ENCODE assay signal across 22 mouse cellular contexts in the genomic region with DNA sequence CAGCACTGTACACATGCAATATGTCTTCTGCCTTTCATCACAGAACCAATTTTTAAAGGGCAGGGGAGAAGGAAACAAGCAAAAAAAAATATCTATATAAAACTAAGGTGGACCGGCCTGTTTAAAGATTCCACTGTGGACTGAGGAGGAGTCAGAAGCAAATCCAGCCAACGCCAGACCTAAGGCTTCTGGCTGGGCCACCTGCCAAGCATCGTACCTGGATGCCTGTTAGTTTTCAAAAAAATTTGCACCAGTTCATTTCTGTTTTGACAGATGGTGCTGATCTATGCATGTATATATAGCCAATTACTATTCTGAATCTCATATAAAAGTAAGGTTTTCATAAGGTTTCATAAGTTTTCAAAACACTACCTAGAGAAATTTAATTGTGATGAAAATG. TPM values are rescaled to one million over a fixed set of nuclear protein-coding genes. Genes with fewer than 3 reads are reported as not detected.
DNase-seq lines count a peak whose midpoint lies in the region; ATAC-seq and TF ChIP-seq lines count a peak whose summit lies in the region.
"Had no signal": no experiment of that assay in that cellular context is flagged by ENCODE, and none has a peak within 500 bp of the region (broad histone marks: within the 10 kb centered on the region; RNA-seq: fewer than 3 reads in every experiment).

No protein-coding gene starts in this region.

- peak; percentile 24 for DNase-seq in cerebellum, adult 11 months
- DNase-seq in cerebellum, adult 2 months = peak; percentile 53 to 64
- DNase-seq in cerebellum, postnatal 10 days = peak; percentile 7 to 18
- DNase-seq in gastrocnemius, adult 8-10 months (ENCODE audit: low spot score in 2 of 2) = no peak
- no peak for DNase-seq in liver, postnatal 0 days
- DNase-seq: adrenal gland, adult 2 months; adrenal gland, postnatal 25 days; embryo, embryonic 11 days; gastrocnemius, adult 2 months; gastrocnemius, postnatal 36 days; heart, adult 11 months; heart, postnatal 4 days had no signal

- TF ChIP-seq CTCF in cerebellum, adult 2 months (IDR thresholded peaks at IDR 0.05; ENCODE audit: borderline replicate concordance, insufficient read depth, low read depth, low read length) = no peak
- TF ChIP-seq CTCF in liver, postnatal 0 days (IDR thresholded peaks at IDR 0.05; ENCODE audit: low read depth) = no peak

- H3K9me3 ChIP-seq in liver, postnatal 0 days (ENCODE audit: low read length) = no peaks in the 10 kb centered on the region
- H3K9me3 ChIP-seq: embryonic facial prominence, embryonic 15.5 days; forebrain, embryonic 10.5 days; heart, embryonic 13.5 days; hindbrain, embryonic 12.5 days had no signal

- TF ChIP-seq POLR2A in cerebellum, adult 2 months (IDR thresholded peaks at IDR 0.05; ENCODE audit: borderline replicate concordance, insufficient read depth, low read length) = no peak

- no peak for ATAC-seq in megakaryocyte-erythroid progenitor cell, adult 5-6 weeks (replicated peaks; ENCODE audit: low FRiP score, low TSS enrichment, poor library complexity, severe bottlenecking)
- no peak for ATAC-seq in liver, postnatal 0 days
- ATAC-seq: forebrain, embryonic 14.5 days; hindbrain, embryonic 16.5 days; inflammation-experienced regulatory T-cells, adult 6 months; intestine, postnatal 0 days had no signal

- 19% methylated on average over 3 of the region's 3 CpGs for WGBS in cerebellum, adult 2 months
- 73% methylated on average over 3 of the region's 3 CpGs for whole genome bisulfite sequencing in liver, postnatal 0 days (ENCODE audit: insufficient replicate concordance)

- H3K27me3 ChIP-seq in cerebellum, adult 2 months (ENCODE audit: control insufficient read depth, insufficient read depth, low read length) = no peaks in the 10 kb centered on the region
- no peaks in the 10 kb centered on the region for H3K27me3 ChIP-seq in liver, postnatal 0 days (ENCODE audit: insufficient read depth, low read length)
- H3K27me3 ChIP-seq: embryonic facial prominence, embryonic 15.5 days; heart, embryonic 13.5 days; hindbrain, embryonic 12.5 days had no signal

- H3K9ac ChIP-seq in liver, postnatal 0 days (replicated peaks) = no peak overlapping the region
- H3K9ac ChIP-seq: embryonic facial prominence, embryonic 15.5 days; heart, embryonic 13.5 days; hindbrain, embryonic 12.5 days had no signal

- H3K4me3 ChIP-seq in cerebellum, adult 2 months (replicated peaks; ENCODE audit: insufficient read depth, low read depth, low read length) = no peak overlapping the region
- no peak overlapping the region for H3K4me3 ChIP-seq in liver, postnatal 0 days (ENCODE audit: low read depth, low read length)
- H3K4me3 ChIP-seq: embryonic facial prominence, embryonic 15.5 days; erythroblast, embryonic 14.5 days; forebrain, embryonic 10.5 days; gastrocnemius, adult 2 months; heart, embryonic 13.5 days; hindbrain, embryonic 12.5 days had no signal

- no peak overlapping the region for H3K27ac ChIP-seq in cerebellum, adult 2 months (ENCODE audit: insufficient read depth, low read length)
- H3K27ac ChIP-seq in liver, postnatal 0 days (ENCODE audit: low read depth) = no peak overlapping the region
- H3K27ac ChIP-seq: embryonic facial prominence, embryonic 15.5 days; forebrain, embryonic 10.5 days; gastrocnemius, adult 2 months; heart, embryonic 13.5 days; hindbrain, embryonic 12.5 days had no signal

- no peaks in the 10 kb centered on the region for H3K36me3 ChIP-seq in liver, postnatal 0 days (replicated peaks; ENCODE audit: insufficient read depth, low read length)
- H3K36me3 ChIP-seq: embryonic facial prominence, embryonic 15.5 days; forebrain, embryonic 10.5 days; hindbrain, embryonic 12.5 days had no signal

- no peak overlapping the region for H3K4me2 ChIP-seq in liver, postnatal 0 days (ENCODE audit: low read depth, low read length)
- H3K4me2 ChIP-seq: embryonic facial prominence, embryonic 15.5 days; heart, embryonic 13.5 days; hindbrain, embryonic 12.5 days had no signal

- H3K4me1 ChIP-seq in cerebellum, adult 2 months (ENCODE audit: control insufficient read depth, insufficient read depth, low read length) = no peaks in the 10 kb centered on the region
- no peaks in the 10 kb centered on the region for H3K4me1 ChIP-seq in liver, postnatal 0 days (ENCODE audit: insufficient read depth)
- H3K4me1 ChIP-seq: embryonic facial prominence, embryonic 15.5 days; forebrain, embryonic 10.5 days; heart, embryonic 13.5 days; hindbrain, embryonic 12.5 days had no signal

- TF ChIP-seq EP300 in liver, postnatal 0 days (IDR thresholded peaks at IDR 0.05; ENCODE audit: low read depth) = no peak

RNA-seq across cellular contexts. Expression of a gene that starts 50.1 kb away (rescaled TPM):
- 19.4 and 23.4 TPM in 2 replicates for polyA plus RNA-seq in cerebellum, adult 2 months (2012; rRNA removed)
- total RNA-seq in megakaryocyte-erythroid progenitor cell, adult 5-6 weeks (2014; fragmentation: Nextera tagmentation) = not detected in 2 replicates
- total RNA-seq in megakaryocyte-erythroid progenitor cell, adult 5-6 weeks (2017) = not detected in 2 replicates
- total RNA-seq in gastrocnemius, adult 8-10 months (2022) = 10 to 100 TPM; 29.3 to 31.8 (median 30.8) TPM
- 2.9 and 3.9 TPM in 2 replicates for polyA plus RNA-seq in liver, postnatal 0 days (2015; fragmentation: Nextera tagmentation; extraction: Ambion mirVana)
- polyA plus RNA-seq: erythroblast, embryonic 14.5 days; inflammation-experienced regulatory T-cells, adult 6 months had no signal

Comparison
In these comparisons a context has a peak if more than half of its experiments do, and no peak if none do; other contexts are left out.
1. DNase-seq: peak in cerebellum, adult 11 months (single experiment), cerebellum, adult 2 months (2 of 2) and cerebellum, postnatal 10 days (2 of 2); none in gastrocnemius, adult 8-10 months (0 of 2) and liver, postnatal 0 days (single experiment).
2. RNA of a gene that starts 50.1 kb away (total RNA-seq): 29.3 to 31.8 TPM in gastrocnemius, adult 8-10 months; not detected in megakaryocyte-erythroid progenitor cell, adult 5-6 weeks; every median in the first group is over 10 times any median in the second.